Mouse (Mus musculus) thymus, postnatal 36 days (tissue): ENCODE results near the gene Dynlt1a.
A peak's percentile ranks its signal among the peaks of the same experiment; 100 is the strongest.
"Not testable (repeated sequence)": the region's sequence is repeated elsewhere in the genome, so short reads cannot be mapped to it uniquely, and the experiment has no call there.

ENCODE experiments used
- DNase-seq, 2 experiments: peaks; one replicate each; pipeline ENCODE4 v3.0.0; 2022; ENCODE audit warnings: mixed read lengths in 2 of 2

Gene Dynlt1a

DNA sequence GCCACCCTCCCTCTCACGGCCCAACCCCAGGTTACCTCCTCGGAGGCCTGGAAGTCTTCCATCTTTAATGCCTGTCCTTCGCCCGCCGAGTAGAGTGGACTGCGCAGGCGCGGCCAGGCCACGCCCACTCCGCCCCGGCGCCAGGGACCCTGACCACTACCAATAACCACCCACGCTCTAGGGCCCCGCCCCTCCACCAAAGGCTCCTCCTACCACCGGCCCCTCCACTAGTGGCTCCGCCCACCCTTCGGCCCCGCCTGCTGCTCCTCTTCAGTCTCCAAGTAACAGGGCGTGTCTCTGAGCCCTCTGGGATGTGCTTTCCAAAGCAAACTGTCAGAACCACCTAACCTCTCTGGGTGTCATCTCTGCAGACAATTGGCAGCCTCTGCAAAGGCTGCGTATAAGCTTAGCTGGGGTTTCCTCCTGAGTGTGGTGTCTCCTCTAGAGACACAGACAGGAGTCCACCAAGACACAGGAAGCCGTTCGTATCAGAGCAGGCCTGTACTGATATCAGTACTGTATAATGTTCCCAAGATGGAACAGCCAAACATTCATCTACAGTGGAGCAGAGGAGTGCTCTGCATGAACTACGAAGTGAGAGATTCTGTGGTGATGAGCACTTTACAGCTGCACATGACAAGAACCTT is at the start of gene Dynlt1a:
Gene Dynlt1a (minus strand): TSS at position 162 of the 647 bp plus-strand sequence.
- DNase-seq, result peak; percentile 99

GRCm38 (mm10) chr17:6355256-6355655 is 38.0 kb upstream of the Dynlt1a start:
- DNase-seq, result peak in 1 of 2 experiments; percentile 1

- not testable (repeated sequence) for DNase-seq
Observed at GRCm38 (mm10) chr17:6342606-6343294, 25.4 kb upstream of the Dynlt1a start.

GRCm38 (mm10) chr17:6328997-6329396 is 11.7 kb upstream of the Dynlt1a start:
- not testable (repeated sequence) for DNase-seq

- not testable (repeated sequence) for DNase-seq
Observed at GRCm38 (mm10) chr17:6327554-6327953, 10.3 kb upstream of the Dynlt1a start.

GRCm38 (mm10) chr17:6325543-6325942 is 8.2 kb upstream of the Dynlt1a start:
- not testable (repeated sequence) for DNase-seq

DNA sequence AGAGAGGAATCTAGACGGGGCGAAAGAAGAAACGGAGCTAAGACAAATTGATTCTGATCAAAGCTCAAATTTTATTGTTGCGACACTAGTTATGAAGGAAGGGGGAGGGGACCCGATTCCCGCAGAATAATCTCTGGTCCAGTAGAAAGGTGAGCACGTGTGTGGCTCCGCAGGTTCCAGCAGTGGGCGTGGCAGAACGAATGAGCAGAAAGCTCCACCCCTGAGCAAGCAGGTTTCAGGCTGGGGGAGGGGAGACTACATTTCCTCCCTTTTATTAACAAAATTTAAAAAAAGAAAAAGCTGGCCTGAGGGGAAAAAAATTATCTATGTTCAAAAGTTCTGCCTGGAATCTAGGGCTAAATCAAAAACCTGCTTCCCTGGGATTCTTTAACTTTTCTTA is 7.7 kb upstream of the Dynlt1a start:
- not testable (repeated sequence) for DNase-seq

GRCm38 (mm10) chr17:6321778-6322101 is 4.4 kb upstream of the Dynlt1a start:
- not testable (repeated sequence) for DNase-seq

DNA sequence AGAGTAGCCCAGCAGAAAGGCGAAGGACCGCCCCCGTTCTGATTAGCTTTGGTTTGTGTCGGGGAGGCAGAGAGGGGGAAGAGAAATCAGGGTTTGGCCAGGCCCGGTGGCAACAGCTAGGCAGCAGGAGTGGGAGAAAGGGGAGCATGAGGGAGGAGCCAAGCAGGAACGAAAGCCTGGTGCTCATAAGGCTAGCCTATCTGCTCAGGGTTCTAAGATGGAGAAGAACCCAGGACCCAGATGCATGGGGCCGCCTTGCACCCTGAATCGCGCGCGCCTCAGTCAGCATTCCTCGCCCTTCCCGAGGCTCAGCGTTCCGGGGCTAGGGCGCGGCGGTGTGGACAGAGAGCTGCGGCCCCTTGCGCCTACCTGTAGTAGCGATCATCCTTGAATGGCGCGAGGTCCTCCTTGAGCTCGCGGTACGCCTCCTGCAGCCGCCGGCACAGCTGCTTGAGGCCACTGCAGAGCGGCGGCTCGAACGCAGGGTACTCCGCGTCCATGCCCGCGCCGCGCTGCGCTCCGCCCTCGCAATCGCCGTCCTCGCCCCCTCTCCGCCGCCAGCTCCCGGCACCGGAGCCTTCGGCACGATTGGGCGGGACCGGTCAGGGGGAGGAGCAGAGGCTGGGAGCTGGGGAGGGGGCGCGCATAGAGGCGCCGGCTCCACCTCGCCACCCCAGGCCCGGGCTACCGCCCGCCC is 3.9 kb upstream of the Dynlt1a start:
- DNase-seq, result not testable (repeated sequence)

DNA sequence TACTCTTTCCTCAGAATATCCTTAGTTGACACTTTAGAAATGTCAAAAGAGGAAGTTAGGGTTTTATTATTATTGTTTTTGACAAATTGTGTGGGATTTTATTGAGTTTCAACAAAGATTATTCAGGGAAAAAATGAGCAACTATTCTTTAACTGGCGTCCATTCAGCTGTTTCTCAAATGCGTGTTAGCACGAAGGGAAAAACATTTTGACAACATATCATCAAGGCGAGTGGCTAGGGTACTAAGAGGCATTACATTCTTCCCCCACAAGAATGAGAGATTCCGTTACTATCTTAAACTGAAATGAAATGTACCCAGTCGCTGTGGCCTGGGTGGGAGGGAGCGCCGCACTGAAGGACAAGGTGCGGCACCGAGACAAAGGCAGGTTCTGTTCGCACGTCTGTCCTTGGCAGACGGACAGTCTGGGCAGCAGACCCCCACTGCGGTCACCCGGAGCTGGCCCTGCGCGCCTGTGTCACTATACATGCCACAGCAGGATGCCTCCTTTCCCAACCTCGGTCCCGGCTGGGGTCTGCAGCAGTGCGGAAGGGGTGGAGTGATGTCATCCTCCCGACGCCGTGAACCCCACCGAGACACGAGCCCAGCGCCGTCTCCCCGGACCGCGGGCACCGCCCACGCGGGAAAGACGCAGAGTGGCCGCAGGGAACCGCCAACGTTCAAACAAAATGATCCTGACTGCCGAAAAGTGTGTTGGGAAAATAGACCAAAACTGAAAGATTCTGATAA is 747 bp downstream of the Dynlt1a start:
- DNase-seq, result peak; percentile 77 to 86

DNA sequence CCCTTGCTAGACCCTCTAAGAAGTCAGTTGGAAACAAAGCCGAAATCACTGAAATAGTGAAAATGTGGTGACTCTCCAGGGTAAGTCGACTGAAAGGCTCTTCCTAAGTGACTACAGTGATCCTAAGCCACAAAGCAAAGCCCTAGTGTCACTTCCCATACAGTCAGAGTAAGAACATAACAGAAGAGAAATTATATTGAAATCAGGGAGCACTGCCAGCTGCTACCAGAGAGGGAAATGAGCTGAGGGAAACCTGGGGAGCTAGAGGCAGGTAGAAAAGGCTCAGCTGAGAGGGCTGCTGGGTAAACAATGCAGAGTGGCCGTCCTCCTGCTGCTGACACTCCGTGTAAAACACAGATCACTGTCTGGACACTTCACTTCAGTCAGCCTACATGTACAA is 1.6 kb downstream of the Dynlt1a start:
- DNase-seq, result peak in 1 of 2 experiments; percentile 19

- not testable (repeated sequence) for DNase-seq
Observed at GRCm38 (mm10) chr17:6314493-6314892, 2.8 kb downstream of the Dynlt1a start.

DNA sequence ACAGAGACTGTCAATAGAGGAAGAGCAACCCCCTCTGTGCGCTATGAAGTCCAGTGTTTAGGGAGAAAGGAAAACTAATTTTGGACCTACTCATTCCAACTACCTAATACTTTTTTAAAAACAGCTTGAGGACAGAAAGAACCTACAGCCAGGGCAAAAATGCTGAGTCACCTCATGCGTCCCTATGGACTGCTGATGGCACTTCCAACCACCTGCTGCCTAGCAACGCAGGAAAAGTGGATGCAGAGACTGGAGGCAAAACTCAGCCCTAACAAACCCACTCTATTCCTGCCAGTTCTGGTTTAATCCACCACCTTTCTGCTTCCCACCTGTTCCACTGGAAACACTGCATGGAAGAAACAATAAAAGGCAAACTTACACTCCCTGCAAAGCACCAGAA is 4.5 kb downstream of the Dynlt1a start:
- DNase-seq, result not testable (repeated sequence)

GRCm38 (mm10) chr17:6311716-6312115 is 5.6 kb downstream of the Dynlt1a start:
- not testable (repeated sequence) for DNase-seq

DNA sequence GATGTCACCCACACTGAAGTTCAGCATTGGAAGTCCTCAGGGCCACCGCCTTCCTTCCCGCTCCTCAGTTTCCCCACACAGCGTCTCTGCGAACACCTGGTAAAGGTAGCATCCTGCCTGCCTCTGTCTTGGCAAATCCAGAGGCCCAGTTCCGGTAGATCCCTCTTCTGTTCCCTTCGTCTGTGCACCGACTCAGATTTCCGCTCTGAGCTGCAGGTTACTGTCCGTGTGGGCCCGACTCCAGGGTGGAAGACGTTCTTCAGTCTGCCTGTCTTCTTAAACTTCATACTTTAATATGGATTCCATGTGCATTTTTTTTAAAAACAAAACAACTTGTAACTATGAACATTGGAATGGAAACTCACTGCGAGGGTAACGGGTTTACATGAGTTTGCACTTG is 10.8 kb downstream of the Dynlt1a start:
- DNase-seq, result not testable (repeated sequence)

GRCm38 (mm10) chr17:6305656-6306270 is 11.5 kb downstream of the Dynlt1a start:
- DNase-seq, result not testable (repeated sequence)

DNA sequence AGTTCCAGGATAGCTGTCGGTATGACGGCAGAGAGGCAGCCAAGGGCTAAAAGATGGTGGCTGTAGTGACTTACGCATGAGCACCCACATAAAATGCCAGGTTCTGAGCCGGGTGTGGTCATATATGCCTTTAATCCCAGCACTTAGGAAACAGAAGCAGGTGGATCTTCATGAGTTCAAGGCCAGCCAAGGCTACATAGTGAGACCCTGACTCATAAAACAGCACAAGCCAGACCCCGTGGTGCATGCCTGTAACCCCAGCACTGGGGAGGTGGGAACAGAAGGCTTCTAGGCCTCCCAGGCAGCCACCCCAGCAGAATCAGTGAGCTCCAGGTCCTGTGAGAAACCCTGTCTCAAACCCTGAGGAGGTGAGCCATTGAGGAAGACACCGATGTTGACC is 12.4 kb downstream of the Dynlt1a start:
- not testable (repeated sequence) for DNase-seq

DNA sequence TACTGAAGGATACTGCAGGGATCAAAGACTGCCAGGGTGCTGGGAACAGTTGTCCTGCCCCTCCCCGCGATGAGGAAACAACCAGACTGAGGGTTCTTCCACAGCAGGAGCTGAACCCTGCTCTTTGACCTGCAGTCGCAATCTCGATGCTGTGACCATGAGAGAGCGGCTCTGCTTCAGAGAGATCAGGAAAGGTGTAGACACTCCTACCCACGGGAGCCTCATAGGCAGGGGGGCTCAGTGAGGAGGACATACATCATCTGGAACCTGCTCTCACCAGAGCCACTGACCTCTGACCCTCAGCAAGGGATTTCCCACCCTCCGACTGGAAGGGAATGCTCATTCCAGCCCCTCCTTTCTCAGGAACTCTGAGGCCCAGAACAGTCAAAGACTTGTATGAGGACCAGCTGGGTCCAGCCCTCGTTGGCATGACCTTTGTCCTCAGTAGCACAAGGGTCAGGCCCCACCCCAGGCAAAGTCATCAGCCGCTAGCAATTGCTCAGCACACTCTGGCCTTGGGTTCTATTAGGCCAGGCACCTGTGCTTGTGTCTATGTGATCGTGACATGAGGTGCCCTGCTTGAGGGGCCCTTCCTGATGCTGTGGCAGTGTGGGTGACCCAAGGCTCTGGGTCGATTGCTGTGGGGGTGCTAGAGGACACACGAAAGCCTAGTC is 17.0 kb downstream of the Dynlt1a start:
- DNase-seq, result not testable (repeated sequence)

DNA sequence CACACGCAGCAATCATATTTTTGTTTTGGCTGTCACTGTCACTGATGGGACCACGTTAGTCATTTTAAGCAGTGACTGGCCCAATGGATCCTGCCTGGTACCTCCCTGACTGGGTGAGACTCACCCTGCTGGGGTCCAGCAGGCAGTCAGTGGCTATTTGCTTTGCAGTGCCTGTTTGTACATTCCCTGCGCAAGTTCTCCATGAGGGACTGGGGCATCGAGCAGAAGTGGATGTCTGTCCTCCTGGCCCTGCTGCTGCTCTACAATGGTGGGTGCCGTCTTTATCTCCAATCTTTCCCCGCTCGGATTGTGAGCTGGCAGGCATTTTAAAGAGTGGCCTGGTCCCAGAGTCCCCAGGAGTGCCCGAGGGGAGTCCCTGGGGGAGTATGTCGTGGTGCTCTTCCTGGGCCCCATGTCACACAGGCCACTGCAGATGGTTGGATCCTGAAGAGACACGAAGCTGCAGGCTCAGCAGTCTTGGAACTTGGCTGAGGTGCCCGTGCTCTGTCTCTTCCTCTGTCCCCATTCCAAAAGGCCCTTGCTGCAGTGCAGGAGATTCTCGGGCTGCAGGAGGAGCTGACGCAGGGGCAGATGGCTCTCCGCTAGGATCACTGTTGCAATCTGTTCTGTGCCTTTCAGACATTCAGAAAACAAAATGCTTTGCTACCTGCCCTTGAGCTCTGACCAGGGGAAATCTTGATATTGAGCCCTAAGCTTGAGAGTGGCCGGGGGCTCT is 20.1 kb downstream of the Dynlt1a start:
- not testable (repeated sequence) for DNase-seq

DNA sequence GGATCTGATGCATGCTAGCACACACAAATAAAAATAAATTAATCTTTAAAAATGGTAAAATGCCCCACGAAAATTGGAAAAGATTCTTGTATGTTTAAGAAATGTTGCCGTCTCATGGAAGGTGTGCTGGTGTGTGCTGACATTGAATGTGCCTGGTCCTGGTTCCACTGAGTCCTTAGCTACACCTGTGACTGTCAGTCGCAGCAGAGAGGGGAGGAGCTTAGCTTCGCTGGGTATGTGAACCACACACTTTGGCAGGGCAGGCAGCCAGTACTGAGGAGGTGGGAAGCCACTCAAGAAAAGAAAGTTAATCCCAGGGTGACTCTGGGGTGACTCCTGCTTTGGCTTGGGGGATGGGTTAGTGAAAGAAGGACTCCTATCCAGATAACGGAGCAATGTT is 23.4 kb downstream of the Dynlt1a start:
- DNase-seq, result not testable (repeated sequence)

GRCm38 (mm10) chr17:6289045-6289444 is 28.3 kb downstream of the Dynlt1a start:
- DNase-seq, result not testable (repeated sequence)
